Mouse (Mus musculus) activated CD4-positive, CD25-positive, alpha-beta regulatory T cell, adult 9 weeks (primary cell): Measurements from ENCODE around the gene Gsx1. TPM values are rescaled to one million over a fixed set of nuclear protein-coding genes. Genes with fewer than 3 reads are reported as not detected.

Experiments
- polyA plus RNA-seq: library from polyadenylated mRNA; unstranded; fragments of 100-300 nt; shearing (Covaris generic); gene quantifications from one replicate; pipeline ENCODE4 v1.2.1, GENCODE M21; 2017

Gsx1 gene
- not detected for polyA plus RNA-seq

DNA sequence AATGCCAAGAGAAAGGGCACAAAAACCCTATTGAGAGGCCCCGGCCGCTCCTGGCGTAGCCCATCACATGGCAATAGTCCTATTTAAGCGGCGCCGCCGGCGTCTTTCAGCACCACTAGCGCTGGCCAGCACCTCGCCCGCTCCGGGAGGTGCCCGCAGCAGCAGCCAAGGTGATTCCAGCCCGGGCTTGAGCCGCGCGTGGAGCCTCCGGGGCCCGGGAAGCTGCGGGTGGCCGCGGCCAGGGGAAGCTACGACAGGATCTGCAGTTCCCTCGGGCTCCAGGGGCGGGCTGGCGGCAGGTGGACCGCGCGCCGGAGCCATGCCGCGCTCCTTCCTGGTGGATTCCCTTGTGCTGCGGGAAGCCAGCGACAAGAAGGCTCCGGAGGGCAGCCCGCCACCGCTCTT lies at the start of gene Gsx1:
TSS of gene Gsx1 (plus strand) at position 126 of the 405 bp plus-strand sequence.

Other genes starting within 250 kb of the Gsx1 start
- gene Gtf3a, start 240.0 kb upstream of the Gsx1 start, polyA plus RNA-seq: 32.4 TPM
- gene Mtif3, start 224.9 kb upstream of the Gsx1 start, polyA plus RNA-seq: 37.5 TPM
- gene Lnx2, start 112.1 kb upstream of the Gsx1 start, polyA plus RNA-seq: 50.4 TPM
- 172 TPM for gene Polr1d, start 111.6 kb upstream of the Gsx1 start, polyA plus RNA-seq
- not detected for gene Pdx1, start 81.3 kb downstream of the Gsx1 start, polyA plus RNA-seq
- gene Cdx2, start 118.6 kb downstream of the Gsx1 start, polyA plus RNA-seq: not detected
- not detected for gene Urad, start 133.7 kb downstream of the Gsx1 start, polyA plus RNA-seq
- 0.09 TPM for gene Flt3, start 211.8 kb downstream of the Gsx1 start, polyA plus RNA-seq
- gene Pan3, start 241.5 kb downstream of the Gsx1 start, polyA plus RNA-seq: 40.7 TPM